Mouse (Mus musculus) ES-Bruce4 (cell line): ENCODE measurements around the gene Zc3h15. TPM values are rescaled to one million over a fixed set of nuclear protein-coding genes. Genes with fewer than 3 reads are reported as not detected.

ENCODE experiments used
- H3K27ac ChIP-seq: 2 replicates; pipeline ENCODE4 v1.5.1; 2012; ENCODE audit warnings: low read length, inconsistent platforms; ENCODE audit not compliant: insufficient read depth
- H3K27me3 ChIP-seq: 2 replicates; pipeline ENCODE4 v1.6.1; 2012; ENCODE audit warnings: mild to moderate bottlenecking, low read length, inconsistent platforms; ENCODE audit not compliant: control insufficient read depth, poor library complexity, insufficient read depth, severe bottlenecking
- H3K36me3 ChIP-seq: 2 replicates; pipeline ENCODE4 v1.6.1; 2012; ENCODE audit warnings: inconsistent platforms, mild to moderate bottlenecking, low read length, moderate library complexity; ENCODE audit not compliant: control insufficient read depth, poor library complexity, insufficient read depth, severe bottlenecking
- H3K4me1 ChIP-seq: one replicate; pipeline ENCODE4 v1.8.1; 2011; ENCODE audit warnings: low read length; ENCODE audit not compliant: control insufficient read depth, insufficient read depth
- H3K4me3 ChIP-seq: 2 replicates; pipeline ENCODE4 v1.5.1; 2011; ENCODE audit warnings: low read depth, mild to moderate bottlenecking, low read length
- H3K9ac ChIP-seq: 2 replicates; pipeline ENCODE4 v1.6.1; 2012; ENCODE audit warnings: low read depth, mild to moderate bottlenecking, inconsistent platforms; ENCODE audit not compliant: poor library complexity, severe bottlenecking
- H3K9me3 ChIP-seq: replicated peaks from 2 replicates; pipeline ENCODE4 v1.6.1; 2012; ENCODE audit warnings: mild to moderate bottlenecking, low read length, inconsistent platforms; ENCODE audit not compliant: control insufficient read depth, poor library complexity, insufficient read depth, severe bottlenecking
- CTCF ChIP-seq: IDR thresholded peaks from one replicate; pipeline ENCODE4 v1.8.1; 2011; ENCODE audit warnings: low read depth, low read length
- EP300 ChIP-seq: IDR thresholded peaks from 2 replicates; pipeline ENCODE4 v1.6.1; 2011; ENCODE audit warnings: low read depth, low read length; ENCODE audit not compliant: insufficient read depth
- POLR2A ChIP-seq: IDR thresholded peaks from one replicate; pipeline ENCODE4 v1.8.1; 2011; ENCODE audit warnings: low read length; ENCODE audit not compliant: insufficient read depth
- polyA plus RNA-seq: library from polyadenylated mRNA; stranded (reverse); fragments of >200 nt; gene quantifications from 2 replicates; pipeline ENCODE4 v1.2.4, GENCODE M21; 2011; ENCODE audit warnings: low read depth; ENCODE audit not compliant: missing spikeins, insufficient read depth, insufficient read length

The Zc3h15 gene
- polyA plus RNA-seq = 170 and 191 TPM in 2 replicates

DNA sequence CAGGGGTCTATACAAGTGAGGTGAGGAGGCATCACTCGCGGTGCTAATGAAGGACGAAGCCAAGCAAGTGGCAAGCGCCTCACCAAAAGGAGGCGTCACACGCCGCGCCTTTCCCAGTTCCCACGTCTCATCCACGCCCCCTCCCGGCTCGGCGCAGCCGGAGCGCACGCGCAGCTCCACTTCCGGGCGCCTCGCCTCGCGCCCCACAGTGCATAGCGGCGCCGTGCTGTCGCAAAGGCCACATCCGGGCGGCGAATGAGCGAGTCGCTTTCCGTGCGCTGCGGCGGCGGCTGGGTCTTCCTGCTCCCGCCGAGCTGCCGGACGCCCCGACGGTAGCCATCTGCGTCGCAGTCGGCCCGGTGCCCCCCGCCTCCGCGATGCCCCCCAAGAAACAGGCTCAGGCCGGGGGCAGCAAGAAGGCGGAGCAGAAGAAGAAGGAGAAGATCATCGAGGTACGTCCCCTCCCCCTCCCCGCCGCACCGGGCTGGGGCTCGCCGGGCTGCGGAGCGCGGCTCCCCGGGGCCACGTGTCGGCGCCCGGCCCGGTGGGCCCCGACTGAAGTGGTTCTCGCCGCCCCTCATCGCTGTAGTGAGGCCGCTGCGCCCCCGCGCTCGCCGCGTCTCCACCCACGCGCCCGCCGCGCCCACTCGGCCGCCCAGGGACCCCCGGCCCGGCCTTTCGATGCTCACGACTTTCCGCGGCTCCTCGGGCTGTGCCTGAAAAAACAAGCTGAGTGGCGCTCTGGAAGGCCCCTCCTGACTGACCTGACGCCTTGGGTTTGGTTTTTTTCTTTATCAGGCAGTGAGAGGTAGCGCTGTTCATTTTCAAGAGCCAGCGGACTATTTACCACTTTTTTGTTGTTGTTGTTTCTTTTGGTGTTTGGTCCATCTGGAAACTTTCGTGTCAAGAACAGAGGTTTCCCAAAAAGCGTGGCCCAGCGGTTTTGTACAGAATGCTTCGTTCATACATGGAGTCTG is at the start of gene Zc3h15:
TSS of gene Zc3h15 (plus strand) at position 160 of the 977 bp plus-strand sequence.
- TF ChIP-seq CTCF (peak; percentile 47), POLR2A (no peak), EP300 (no peak)
- Histone ChIP-seq H3K27ac (0 out of 2 replicates have a peak within 1 kb of the TSS, but pooled peaks have one; percentile 17), H3K4me3 (peak within 1 kb of the TSS; percentile 78), H3K4me1 (peaks cover 3% of the 10 kb centered on the region), H3K9ac (peak within 1 kb of the TSS; percentile 93), H3K36me3 (peaks cover 3% of the 10 kb centered on the region), H3K9me3 (no peaks in the 10 kb centered on the region), H3K27me3 (no peaks in the 10 kb centered on the region)

DNA sequence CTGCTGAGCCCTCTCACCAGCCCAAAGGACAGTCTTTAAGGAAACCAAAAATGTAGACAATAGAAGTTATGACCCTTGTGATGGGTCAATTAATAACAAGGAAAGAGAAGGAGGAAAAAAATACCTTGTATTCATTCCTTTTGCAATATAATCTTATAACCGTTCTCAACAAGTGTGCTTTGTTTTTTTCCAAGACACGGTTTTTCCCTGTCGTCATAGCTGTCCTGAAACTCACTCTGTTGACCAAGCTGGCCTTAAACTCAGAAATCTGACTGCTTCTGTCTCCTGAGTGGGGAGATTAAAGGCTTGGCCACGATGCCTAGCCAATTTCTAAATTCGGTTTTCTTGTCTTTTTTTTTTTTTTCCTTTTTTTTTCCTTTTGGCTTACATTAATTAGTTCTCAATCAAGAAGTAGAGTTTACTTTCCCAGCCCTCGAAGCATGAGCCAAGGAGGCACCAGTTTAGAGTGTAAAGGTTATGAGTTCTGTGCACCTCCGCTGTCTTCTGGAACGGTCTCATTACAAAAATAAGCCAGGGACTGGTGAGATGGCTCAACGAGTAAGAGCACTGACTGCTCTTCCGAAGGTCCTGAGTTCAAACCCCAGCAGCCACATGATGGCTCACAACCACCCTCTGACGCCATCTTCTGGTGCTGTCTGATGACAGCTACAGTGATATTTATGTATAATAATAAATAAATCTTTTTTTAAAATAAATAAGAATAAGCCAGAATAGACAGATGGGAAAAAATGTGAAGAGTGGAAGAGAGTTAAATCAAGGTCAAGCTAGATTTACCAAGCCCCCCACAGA is 23.5 kb upstream of the Zc3h15 start:
- Histone ChIP-seq H3K27me3 (no peaks in the 10 kb centered on the region), H3K27ac (no peak overlapping the region), H3K9me3 (no peaks in the 10 kb centered on the region), H3K9ac (no peak overlapping the region), H3K4me3 (no peak overlapping the region), H3K36me3 (no peaks in the 10 kb centered on the region), H3K4me1 (no peaks in the 10 kb centered on the region)
- TF ChIP-seq EP300 (no peak), CTCF (peak; percentile 1), POLR2A (no peak)

DNA sequence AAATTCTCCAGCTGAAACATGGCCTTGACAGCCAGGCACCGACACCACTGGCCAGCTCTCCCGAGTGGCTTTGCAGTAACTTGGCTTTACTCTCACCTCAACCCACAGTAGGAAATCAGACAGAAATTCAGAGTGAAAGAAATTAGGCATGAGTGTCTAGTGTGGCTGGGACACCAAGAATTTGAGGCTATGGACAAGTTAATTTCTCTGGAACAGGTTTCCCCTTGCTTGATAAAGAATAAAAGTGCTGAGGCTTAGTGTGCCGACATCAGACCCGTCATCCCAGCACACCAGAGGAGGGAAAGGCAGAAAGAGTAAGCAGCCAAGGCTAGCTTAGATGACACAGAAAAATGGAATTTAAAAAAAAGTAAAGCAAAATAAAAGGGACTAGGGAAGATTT is 22.7 kb upstream of the Zc3h15 start:
- no peak overlapping the region for H3K4me3 ChIP-seq
- no peak overlapping the region for H3K9ac ChIP-seq
- no peak overlapping the region for H3K27ac ChIP-seq
- TF ChIP-seq CTCF (no peak), POLR2A (no peak), EP300 (no peak)
- no peaks in the 10 kb centered on the region for H3K4me1 ChIP-seq
- no peaks in the 10 kb centered on the region for H3K9me3 ChIP-seq
- H3K27me3 ChIP-seq = no peaks in the 10 kb centered on the region
- no peaks in the 10 kb centered on the region for H3K36me3 ChIP-seq

GRCm38 (mm10) chr2:83622792-83623191 is 21.4 kb upstream of the Zc3h15 start:
- H3K9me3 ChIP-seq = no peaks in the 10 kb centered on the region
- no peak overlapping the region for H3K9ac ChIP-seq
- TF ChIP-seq EP300 (no peak), POLR2A (no peak), CTCF (no peak)
- H3K27ac ChIP-seq = no peak overlapping the region
- H3K4me1 ChIP-seq = no peaks in the 10 kb centered on the region
- H3K4me3 ChIP-seq = no peak overlapping the region
- H3K27me3 ChIP-seq = no peaks in the 10 kb centered on the region
- no peaks in the 10 kb centered on the region for H3K36me3 ChIP-seq

- H3K9ac ChIP-seq = no peak overlapping the region
- H3K36me3 ChIP-seq = no peaks in the 10 kb centered on the region
- no peak overlapping the region for H3K4me3 ChIP-seq
- TF ChIP-seq CTCF (no peak), POLR2A (no peak), EP300 (no peak)
- H3K27ac ChIP-seq = no peak overlapping the region
- no peaks in the 10 kb centered on the region for H3K27me3 ChIP-seq
- no peaks in the 10 kb centered on the region for H3K9me3 ChIP-seq
- H3K4me1 ChIP-seq = no peaks in the 10 kb centered on the region
Observed at GRCm38 (mm10) chr2:83624045-83624444, 20.2 kb upstream of the Zc3h15 start.
